Mouse (Mus musculus) urinary bladder, postnatal 4 days (tissue): ENCODE measurements at regions not wholly inside any gene's neighbourhood (a gene's known extent, or its start where the extent isn't known, plus 50 kb on each side); places are given as distances from the start of the nearest gene placed in this dataset.

Experiments used
- DNase-seq, 2 experiments: peaks; one replicate each; pipeline ENCODE4 v3.0.0; 2021 to 2022; ENCODE audit warnings: low spot score in 2 of 2

DNA sequence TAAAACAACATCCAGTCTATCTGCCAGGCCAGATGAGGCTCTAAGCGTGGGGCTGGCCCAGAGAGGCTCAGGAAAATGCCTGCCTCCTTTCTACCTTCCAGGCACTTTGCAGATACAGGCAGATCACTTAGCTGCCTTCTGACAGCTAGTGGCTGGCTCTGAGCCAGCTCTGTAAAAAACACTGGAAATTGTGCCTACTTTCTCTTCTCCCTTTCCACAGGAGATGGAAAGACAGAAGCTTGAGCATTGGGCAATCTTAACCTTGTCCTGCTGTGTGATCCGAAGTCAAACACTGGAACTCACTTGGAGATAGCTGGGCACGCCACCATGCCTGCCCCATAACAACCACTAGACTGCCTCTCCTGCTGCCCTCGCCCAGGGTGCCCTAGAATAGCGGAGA is 93.0 kb upstream of the Zmiz1 start:
- DNase-seq = no peak

DNA sequence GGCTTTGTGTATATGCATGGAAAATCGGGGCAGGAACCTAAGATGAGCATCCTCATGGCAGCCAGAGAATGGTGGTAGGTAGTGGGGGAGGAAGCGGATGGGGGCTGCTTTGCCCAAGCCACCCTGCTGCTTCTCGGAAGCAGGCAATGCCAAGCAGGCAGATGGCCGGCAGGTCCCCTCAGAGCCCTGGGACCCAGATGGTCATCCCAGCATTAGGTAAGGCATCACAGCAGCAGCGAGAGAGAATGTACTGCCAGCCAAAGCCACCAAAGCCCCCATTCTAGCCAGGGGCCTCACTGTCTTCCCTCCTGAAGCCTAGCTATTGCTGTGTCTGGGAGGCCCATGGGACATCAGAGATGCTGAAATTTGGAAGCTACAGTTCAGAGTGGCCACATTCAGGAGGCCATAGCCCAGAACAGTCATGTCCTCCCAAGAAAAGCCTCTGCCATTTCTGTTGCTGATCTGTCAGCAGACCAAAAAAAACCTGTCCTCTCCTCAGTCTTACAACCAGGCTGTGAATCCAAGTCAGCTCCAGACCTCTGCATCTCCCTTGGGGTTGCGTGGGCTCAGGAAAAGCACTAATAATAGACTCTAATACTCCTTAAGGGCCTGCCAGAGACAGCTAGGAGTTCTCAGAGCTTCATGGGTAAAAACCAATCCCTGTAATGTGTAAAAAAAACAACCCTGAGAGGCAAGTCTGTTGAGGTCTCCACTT is 88.5 kb upstream of the Zmiz1 start:
- no peak for DNase-seq

DNA sequence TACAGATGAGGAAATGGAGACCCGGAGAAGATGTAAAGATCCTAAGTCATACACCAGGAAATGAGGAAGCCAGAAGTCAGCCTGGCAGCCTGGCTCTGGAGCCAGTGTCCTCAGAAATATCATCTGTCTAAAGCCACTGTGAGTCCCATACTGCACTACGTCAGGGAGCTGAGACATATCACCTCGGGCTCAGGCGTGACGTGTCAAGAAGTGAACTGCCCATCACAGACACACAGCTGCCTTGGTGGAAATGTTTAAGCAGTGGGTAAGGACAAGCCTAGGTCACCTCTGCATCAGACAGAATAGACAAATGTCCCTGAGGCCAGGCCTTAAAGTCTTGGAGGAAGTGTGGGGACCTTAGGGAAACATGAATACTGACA is 88.0 kb upstream of the Zmiz1 start:
- no peak for DNase-seq

DNA sequence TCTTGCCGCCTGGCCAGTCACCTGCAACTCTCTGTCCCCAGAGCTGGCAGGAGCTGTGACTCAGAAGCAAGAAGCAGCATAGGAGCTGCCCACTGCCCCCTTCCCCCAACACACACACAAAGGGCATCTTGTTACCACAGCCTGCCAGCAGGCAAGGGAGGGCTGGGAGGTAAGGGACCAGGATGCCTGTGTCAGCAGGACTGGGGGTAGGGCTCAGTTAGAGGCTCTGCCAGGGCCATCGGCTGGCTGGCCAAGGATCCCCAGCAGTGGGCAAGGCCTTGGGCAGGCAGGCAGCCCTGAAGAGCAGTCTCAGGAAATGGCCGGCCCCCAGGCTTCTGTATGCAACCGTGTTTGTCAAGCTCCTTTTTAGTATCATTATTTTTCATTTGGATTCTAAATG is 87.3 kb upstream of the Zmiz1 start:
- DNase-seq = no peak

DNA sequence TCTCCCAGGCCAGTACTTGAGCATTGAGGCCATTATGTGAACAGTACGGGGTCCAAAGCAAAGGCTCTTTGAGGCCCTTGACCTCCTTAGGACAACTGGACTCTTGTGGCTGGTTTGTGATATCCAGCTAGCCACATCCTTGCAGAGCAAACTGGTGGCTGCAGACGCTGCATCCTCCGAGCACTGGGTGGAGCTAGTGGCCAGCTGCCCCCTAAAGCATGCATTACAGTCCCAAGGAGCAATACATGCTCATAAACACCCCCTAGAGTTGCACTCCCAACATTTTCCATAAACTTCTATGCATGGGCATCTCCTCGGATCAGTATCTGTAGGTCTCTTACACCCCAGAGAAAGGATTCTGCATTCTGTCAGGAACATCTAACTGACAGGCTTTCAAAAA is 86.4 kb upstream of the Zmiz1 start:
- no peak for DNase-seq

DNA sequence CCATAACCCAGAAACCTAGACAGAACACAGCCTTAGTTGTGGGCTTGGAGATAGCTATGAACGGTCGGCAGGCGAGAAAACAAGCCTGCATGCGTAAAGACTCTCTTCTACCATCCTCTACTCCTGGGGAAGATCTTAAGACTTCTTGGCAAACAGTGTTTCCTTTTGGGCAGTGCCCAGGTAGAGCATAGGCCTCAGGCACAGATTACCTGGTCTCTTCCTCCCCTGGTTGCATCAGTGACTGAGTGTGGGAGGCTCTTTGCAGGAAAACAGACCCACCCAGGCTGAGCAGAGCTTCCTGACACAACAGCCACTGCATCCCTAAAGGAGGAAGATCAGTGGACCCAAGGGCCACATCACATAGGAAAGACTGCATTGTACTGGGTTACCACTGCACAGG is 85.8 kb upstream of the Zmiz1 start:
- DNase-seq = no peak

DNA sequence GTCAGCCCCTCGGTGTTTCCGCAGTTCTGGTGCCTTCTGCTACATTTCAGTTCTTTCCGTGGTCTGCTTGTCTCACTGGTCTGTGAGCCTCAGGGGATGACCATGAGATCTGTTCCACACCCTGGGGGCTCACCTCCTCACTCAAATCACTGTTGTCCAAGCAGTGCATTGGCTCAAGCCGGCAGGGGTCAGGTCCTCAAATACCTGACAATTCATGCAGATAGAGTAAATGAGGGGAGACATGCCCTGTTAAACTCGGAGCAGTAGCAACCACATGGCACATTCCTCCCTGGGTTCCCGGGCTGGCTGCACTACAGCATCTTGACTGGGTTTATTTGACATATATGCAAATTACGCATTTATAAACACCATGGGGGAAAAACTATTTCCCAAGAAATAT is 84.0 kb upstream of the Zmiz1 start:
- no peak for DNase-seq

DNA sequence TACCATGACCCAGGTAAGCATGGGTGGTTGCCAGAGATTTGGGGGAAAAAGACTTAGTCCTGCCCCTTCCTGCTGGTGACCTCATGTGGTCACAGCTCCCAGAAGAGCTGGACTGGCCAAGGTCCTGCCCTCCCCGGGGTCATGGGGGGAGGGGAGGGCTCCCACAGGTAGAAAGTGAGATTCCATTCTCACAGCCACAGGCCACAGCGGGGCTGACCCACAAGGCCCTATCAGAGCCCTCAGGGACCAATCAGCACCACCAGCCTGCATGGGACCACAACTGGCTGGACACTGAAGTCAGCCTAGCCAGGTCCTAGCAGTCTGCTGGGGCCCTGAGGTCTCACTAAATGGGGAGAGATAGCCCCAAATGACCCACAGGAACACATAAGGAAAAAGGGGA is 81.9 kb upstream of the Zmiz1 start:
- DNase-seq = no peak

DNA sequence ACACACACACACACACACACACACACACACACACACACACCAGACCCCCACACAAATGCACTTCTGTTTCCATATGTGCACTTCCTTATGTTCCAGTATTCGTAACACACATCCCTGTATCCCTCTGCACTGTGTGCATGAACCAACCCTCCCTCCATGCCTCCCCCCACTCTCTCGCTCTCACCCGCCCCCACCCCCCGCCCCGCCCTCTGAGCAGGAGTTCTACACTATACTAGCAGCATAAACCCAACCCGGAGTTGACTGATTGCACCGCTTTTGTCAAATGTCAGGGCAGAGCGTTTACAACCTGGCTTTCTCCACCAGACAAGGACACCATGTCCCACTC is 81.5 kb upstream of the Zmiz1 start:
- DNase-seq = no peak

DNA sequence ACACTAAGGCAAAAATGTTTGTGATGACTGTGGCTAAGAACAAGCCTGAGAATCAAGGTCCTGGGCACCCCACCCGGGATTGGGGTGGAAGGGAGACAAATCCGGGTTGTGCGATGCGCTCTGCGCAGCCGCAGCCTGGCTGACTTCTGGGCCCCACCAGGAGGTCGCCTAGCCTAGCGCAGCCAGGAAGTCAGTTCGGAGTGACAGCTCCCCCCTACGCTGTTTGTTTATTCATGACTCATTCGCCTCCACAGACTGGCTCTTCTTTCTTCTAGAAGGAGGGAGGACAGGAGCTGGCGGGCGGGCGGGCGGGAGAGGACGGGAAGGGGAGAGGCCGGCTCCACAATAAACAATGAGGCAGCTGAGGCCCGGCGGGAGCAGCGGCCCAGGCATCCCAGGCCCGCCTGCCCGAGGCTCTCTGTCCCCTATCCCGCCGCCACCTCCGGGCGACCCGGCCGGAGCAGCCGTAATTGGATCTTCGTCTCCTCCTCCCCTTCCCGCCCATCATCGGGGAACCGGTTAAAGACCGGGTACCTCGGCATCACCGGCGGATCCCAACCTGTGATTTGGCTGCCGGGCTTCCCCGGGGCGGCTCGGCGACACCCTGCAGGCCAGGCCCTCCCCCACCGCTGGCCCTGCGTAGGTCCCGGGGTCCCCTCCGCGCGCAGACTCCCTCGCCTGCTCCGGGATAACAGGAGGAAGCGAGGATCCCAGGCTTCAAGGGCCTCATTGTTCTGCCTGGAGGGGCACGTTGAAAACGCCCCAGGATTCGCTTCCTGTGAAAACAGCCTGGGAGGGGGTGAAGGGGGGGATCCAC is 80.9 kb upstream of the Zmiz1 start:
- peak; percentile 81 to 82 for DNase-seq

DNA sequence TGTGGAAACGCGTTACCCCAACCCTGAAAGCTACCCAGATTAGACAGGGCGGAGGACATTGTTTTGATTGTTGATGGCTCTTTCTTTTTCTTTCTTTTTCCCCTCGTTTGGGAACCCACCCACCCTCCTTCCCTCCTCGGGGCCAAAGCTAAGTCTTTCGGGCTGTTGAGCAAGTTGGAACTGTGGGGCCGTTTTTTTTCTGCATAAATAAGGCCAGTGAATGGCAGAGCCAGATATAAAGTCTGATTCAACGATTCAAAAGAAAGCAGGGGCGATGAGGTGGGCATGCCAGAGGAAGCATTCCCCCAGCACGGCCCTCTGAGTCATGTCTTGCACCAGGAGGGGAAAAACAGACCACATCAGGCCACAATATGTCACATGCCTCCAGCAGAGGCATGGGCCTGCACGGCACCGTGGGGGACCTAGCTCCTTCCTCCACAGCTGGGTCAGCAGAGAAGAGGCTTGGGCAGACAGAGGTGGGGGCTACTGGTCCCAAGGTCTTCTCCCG is 80.2 kb upstream of the Zmiz1 start:
- no peak for DNase-seq

DNA sequence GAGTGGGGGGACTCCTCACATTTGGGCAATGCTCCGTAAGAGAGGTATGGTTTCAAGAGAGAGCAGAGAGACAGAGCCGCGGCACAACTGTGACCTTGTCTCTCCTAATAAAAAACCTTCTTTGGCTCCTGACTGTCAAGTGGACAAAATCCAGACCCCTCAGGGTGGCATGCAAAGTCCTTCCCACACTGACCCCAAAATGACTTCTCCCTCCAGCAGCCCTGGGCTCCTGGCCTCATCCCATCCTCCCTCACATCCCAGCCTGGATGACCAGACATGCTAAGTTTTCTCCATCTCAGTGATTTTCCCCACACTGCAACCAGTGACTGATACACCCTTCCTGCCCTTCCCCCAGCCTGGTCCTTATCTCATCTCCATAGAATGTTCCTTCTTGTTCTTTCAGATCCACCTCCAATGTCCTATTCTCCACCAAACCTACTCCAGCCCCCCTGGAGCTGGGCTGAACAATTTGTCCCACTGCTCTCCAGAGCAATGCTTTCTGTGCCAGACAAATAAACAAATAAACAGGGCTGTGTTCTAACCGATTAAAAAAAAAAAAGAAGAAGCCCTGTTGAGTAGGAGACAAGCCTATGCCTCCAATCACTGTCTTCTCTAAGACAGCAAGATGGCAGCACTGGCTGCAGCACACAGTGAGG is 75.7 kb upstream of the Zmiz1 start:
- DNase-seq = no peak

DNA sequence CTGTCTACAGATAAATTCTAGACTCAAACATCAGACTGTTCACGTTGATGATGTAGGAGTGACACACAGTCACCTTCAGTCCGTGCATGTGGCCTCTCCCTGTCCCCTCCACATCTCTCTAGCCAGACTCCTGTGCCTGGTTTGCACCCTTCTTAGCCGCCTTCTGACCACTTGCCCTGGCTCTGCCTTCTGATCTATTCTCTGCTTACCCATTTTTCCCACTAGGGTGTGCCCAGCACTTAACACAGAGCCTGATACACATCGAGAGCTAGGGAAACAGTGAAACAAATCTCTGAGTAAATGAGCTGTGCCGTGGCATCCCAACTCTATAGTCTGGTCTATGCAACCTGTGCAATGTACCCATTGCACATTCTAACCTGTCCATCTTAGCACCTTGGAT is 73.3 kb upstream of the Zmiz1 start:
- DNase-seq = no peak

DNA sequence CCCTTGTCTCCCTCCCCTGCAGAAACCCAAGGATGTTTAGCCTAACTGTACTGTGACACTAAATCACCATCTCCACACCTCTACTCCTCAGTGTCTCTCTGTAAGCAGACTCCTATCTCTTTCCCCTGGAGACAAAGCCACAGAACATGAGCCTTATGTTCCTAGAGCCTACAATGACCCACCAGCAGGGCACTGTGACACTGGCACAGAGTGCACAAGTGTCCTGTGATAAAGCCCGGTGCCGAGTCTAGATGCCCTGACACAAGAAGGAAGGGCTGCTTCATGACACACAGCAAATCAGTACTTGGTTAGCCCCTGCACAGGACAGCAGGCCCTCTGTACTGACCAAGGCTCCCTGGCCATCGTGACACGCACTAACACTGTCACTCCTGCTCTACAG is 71.2 kb upstream of the Zmiz1 start:
- DNase-seq = no peak

DNA sequence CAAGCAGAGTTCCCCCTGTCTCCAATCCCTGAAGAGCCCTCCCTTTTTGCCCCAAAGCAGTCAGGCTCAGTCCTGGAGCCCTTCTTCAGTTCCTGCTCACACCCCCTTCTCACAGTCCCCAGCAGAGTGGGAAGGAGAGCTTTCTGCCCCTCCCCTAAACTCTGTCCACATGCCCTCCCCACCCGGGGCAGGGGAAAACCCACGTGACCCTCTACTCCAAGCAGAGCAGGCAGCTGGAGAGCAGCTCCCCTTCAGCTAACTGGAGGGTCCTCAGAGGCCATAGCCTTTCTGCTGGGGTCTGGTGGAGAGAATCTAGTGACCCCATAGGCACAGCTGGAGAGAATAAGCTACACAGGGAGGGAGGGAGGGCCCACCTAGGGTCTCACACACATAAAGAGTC is 69.7 kb upstream of the Zmiz1 start:
- DNase-seq = no peak

DNA sequence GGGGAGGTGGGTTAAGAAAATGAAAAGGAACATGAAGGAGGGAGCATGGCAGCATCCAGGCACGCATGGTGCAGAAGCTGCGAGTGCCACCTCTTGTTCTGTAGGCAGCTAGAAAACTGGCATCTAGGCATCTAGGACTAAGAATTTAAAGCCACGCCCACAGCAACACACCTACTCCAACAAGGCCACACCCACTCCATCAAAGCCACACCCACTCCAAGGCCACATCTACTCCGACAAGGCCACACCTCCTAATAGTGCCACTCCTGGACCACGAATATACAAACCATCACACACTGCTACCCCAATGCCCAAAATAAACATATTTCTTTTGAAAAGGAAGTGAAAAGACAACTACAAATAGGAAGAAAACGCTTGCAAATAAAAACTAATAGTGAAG is 66.6 kb upstream of the Zmiz1 start:
- DNase-seq = no peak

DNA sequence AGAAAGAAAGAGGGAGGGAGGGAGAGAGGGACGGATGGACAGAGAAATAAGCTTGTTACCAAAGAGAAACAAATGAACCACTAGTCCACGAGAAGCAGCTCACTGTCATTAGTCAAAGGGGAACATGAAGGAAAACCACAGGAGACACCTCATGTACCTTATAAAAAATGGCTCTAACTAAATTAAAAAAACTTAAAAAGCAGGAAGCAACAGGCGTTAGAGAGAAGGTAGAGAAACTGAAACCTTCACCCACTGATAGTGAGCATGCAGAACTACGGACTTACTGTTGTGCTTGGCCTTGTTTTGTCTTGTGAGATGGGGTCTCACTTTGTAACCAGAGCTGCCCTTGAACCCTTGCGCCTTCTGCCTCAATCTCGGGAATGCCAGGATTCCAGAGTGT is 66.0 kb upstream of the Zmiz1 start:
- no peak for DNase-seq

DNA sequence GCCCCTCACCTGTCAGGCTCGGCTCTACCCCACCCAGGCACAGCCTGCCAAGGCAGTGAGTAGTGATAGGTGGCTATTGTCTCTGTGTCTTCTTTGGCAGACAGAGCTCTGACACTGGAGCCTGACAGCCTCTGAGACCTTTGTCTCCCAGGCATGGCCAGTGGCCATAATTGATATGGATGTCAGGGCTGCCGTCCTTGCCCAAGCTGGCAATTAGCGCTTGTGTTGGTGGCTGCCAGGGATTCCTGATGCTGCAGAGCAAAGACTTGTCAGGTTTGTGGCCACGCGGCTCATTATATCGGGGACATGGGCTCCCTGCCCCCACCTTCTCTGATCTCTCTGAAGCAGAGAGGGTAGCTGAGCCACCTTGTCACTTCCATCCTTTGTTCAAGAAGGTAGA is 64.1 kb upstream of the Zmiz1 start:
- DNase-seq = no peak

DNA sequence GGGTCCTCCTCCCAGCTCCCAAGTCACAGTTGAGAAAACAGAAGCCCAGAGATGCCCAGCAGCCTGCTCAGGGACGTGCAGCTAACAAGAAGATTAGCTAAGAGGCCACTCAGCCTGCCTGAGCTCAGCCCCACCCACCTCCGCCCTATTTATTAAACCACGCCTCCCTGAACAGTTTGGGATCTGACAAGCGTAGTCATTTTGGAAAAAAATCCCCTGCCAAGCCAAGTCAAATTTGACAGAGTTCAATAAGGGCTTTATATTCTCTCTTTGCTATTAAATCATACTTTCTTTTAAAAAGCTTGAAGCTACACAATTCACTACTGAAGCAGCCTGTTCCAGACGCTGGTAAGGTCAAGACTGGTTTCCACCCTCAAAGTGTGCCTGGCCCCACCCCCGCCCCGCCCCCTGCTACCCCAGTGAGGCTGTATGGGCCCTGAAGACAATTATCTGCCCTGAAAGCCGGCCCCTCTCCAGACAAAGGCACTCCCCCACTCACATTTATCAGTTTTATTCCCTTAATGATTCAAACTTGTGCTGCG is 61.9 kb upstream of the Zmiz1 start:
- peak; percentile 51 to 69 for DNase-seq

DNA sequence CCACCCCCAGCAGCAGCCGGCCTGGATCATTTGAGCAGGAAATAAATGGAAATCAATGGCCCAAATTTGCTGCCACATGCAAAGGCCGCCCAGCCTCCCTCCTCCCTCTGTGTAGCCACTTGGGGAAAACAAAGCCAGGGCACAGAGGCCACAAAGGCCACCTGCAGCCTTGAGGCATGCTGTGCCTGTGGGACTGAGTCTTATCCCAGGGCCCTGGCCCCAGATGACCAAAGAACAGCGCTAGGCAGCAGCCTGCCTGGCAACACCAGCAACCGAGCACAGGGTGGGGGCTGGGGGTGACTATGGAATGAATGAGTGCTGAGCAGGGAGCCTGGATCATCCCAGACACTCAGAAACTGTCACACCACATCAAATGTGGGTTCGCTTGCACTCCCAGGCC is 61.2 kb upstream of the Zmiz1 start:
- no peak for DNase-seq

DNA sequence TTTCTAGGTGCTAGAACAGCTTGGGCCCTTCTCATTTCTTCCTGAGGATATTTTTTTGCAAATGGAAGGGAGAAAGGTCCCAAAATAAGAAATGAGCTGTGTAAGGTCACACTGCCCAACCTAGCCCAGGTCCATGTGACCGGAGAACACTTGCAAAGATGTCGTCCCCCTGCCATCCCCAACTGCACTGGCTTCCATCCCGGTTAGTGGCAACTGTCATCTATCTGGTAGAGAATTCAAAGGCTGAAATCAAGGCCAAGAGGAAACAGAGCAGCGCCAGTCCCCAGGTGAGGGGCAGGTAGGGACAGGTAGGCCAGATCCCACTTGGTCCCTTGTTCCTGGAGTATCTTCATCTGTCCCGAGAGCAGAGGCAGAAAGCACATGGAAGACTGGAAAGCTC is 60.2 kb upstream of the Zmiz1 start:
- no peak for DNase-seq

DNA sequence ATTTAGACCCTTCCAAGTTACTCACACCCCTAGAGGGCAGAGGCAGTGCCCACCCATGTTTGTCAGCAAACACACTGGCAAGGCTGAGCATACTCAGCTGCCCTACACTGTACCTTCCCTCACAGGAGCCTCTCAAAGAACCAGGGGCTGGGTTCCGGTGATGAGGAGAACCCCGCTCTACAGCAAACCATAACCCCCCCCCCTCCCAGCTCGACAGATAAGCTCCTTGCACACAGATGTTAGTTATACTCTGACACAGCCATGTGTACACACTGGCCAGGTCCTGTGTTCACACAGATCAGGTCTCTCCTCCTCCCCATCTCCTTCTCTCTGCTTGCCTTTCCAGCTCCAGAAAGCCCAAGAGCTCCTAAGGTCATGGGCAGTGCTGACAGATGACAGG is 59.7 kb upstream of the Zmiz1 start:
- DNase-seq = no peak
